Mouse (Mus musculus): ENCODE results near the gene Mtcl1. TPM values are rescaled to one million over a fixed set of nuclear protein-coding genes. Genes with fewer than 3 reads are reported as not detected.
"Not testable (repeated sequence)": the region's sequence is repeated elsewhere in the genome, so short reads cannot be mapped to it uniquely, and the experiment has no call there.

The Mtcl1 gene
- total and polyA plus RNA-seq, 3 experiments, result 3.5 to 10.4 (median 6.5) TPM

- DNase-seq, result peak; percentile 76
Measured at GRCm38 (mm10) chr17:66448421-66449405, 837 bp downstream of the Mtcl1 start.

- DNase-seq, result no peak
Measured at GRCm38 (mm10) chr17:66447978-66448377, 1.6 kb downstream of the Mtcl1 start.

- DNase-seq, result no peak
Measured at GRCm38 (mm10) chr17:66447007-66447312, 2.6 kb downstream of the Mtcl1 start.

GRCm38 (mm10) chr17:66446196-66447006 is 3.1 kb downstream of the Mtcl1 start:
- no peak for DNase-seq

GRCm38 (mm10) chr17:66444059-66444700 is 5.4 kb downstream of the Mtcl1 start:
- no peak for DNase-seq

- no peak for DNase-seq
Measured at GRCm38 (mm10) chr17:66439888-66440287, 9.7 kb downstream of the Mtcl1 start.

GRCm38 (mm10) chr17:66439051-66439753 is 10.3 kb downstream of the Mtcl1 start:
- DNase-seq, result no peak

GRCm38 (mm10) chr17:66438137-66438536 is 11.4 kb downstream of the Mtcl1 start:
- DNase-seq, result no peak

GRCm38 (mm10) chr17:66436811-66437210 is 12.7 kb downstream of the Mtcl1 start:
- no peak for DNase-seq

GRCm38 (mm10) chr17:66435982-66436381 is 13.6 kb downstream of the Mtcl1 start:
- DNase-seq, result no peak

- DNase-seq, result no peak
Measured at GRCm38 (mm10) chr17:66435007-66435406, 14.5 kb downstream of the Mtcl1 start.

- DNase-seq, result no peak
Measured at GRCm38 (mm10) chr17:66434566-66434965, 15.0 kb downstream of the Mtcl1 start.

- DNase-seq, result not testable (repeated sequence)
Measured at GRCm38 (mm10) chr17:66424601-66425000, 24.9 kb downstream of the Mtcl1 start.

- no peak for DNase-seq
Measured at GRCm38 (mm10) chr17:66419421-66419820, 30.1 kb downstream of the Mtcl1 start.

- no peak for DNase-seq
Measured at GRCm38 (mm10) chr17:66417748-66418147, 31.8 kb downstream of the Mtcl1 start.

GRCm38 (mm10) chr17:66417329-66417728 is 32.2 kb downstream of the Mtcl1 start:
- DNase-seq, result no peak

- peak; percentile 59 for DNase-seq
Measured at GRCm38 (mm10) chr17:66416841-66417313, 32.7 kb downstream of the Mtcl1 start.

GRCm38 (mm10) chr17:66416436-66416835 is 33.1 kb downstream of the Mtcl1 start:
- no peak for DNase-seq

GRCm38 (mm10) chr17:66414331-66414730 is 35.2 kb downstream of the Mtcl1 start:
- DNase-seq, result no peak

- no peak for DNase-seq
Measured at GRCm38 (mm10) chr17:66412155-66412970, 37.2 kb downstream of the Mtcl1 start.

All from adrenal gland, adult 2 months (tissue).